Mouse (Mus musculus): ENCODE measurements around the gene Cd300e. TPM values are rescaled to one million over a fixed set of nuclear protein-coding genes. Genes with fewer than 3 reads are reported as not detected.

The Cd300e gene
- polyA plus RNA-seq, 1 experiment from 2014 or later = 0.21 TPM

DNA sequence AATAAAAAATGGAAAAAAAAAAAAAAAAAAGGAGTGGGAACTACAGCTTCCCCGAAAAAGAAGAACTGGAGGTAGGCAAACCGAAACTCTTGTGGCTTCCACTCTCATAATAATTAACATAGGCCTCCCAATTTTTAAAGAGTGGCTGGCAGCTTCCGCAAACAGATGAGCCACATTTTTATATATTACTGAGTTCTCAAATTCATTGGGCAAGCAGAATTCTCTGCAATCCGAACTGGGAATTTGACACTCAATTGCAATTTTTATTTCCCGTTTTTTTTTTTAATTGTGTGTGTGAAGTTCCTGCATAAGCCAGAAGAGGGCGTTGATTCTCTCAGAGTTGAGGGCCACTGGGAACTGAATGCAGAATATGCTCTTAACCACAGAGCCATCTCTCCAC, 4.8 kb upstream of the Cd300e start:
- H3K27me3 ChIP-seq (replicated peaks; ENCODE audit: insufficient read depth, low read length) = no peaks in the 10 kb centered on the region
- DNase-seq (ENCODE audit: low spot score) = peak; percentile 8
- no peak overlapping the region for H3K4me2 ChIP-seq (replicated peaks; ENCODE audit: low read depth, low read length)
- H3K9ac ChIP-seq (replicated peaks; ENCODE audit: low read depth) = no peak overlapping the region
- H3K4me1 ChIP-seq (ENCODE audit: insufficient read depth, low read depth, low read length) = 0 out of 2 replicates have a peak, but pooled peaks cover 3% of the 10 kb centered on the region
- no peaks in the 10 kb centered on the region for H3K36me3 ChIP-seq (ENCODE audit: insufficient read depth, low read length)
- TF ChIP-seq CTCF (IDR thresholded peaks at IDR 0.05) (peak; percentile 2; the same call in 1 of the 2 replicates), EP300 (IDR thresholded peaks at IDR 0.05) (no peak)
- no peak overlapping the region for H3K27ac ChIP-seq (ENCODE audit: low read length)
- H3K4me3 ChIP-seq (ENCODE audit: low read depth, low read length) = no peak overlapping the region
- 55% methylated on average over 6 of the region's 6 CpGs for WGBS
- no peak for ATAC-seq
- H3K9me3 ChIP-seq (ENCODE audit: low read length) = no peaks in the 10 kb centered on the region

DNA sequence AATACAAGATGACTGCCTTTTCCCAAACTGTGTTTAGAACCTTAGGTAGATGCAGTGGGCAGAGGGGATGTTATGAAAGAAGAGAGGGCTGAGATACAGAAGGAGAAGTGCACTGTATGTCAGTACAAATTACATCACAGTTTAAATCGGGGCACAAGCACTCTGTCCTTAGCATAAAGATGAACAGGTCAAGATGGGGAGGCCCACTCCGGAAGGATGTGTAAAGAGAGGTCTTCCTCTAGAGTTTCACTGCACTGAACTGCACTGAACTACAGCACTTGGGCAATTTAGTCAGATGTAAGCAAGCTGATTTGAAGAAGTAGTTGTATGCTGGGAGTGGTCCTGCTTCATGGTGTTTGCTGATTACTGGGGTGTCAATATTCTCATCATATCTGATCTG, 2.2 kb downstream of the Cd300e start:
- ATAC-seq = no peak
- WGBS = 64% methylated on average over 2 of the region's 2 CpGs
- TF ChIP-seq EP300 (IDR thresholded peaks at IDR 0.05) (no peak), CTCF (IDR thresholded peaks at IDR 0.05) (no peak)

DNA sequence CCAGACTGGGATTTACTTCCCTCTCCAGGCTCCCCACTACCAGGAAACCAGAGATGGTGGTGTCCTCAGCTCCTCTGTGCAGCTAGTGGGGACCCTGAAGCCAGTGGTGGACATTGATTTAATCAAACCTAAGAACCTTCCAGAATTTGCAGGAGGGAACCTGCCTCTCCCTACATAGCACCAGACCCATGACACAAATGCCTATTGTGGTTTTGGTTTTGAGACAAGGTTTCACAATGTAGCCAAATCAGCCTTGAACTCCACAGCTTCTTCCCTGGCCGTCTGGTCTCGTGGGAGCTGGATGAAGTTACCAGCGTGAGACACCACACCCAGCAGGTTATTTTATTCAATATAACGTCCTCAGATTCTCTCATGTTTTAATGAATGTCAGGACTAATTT, 3.3 kb downstream of the Cd300e start:
- 67% methylated on average over 4 of the region's 4 CpGs for WGBS
- Histone ChIP-seq H3K36me3 (ENCODE audit: insufficient read depth, low read length) (no peaks in the 10 kb centered on the region), H3K27ac (ENCODE audit: low read length) (no peak overlapping the region), H3K9me3 (ENCODE audit: low read length) (no peaks in the 10 kb centered on the region), H3K4me3 (ENCODE audit: low read depth, low read length) (no peak overlapping the region), H3K27me3 (replicated peaks; ENCODE audit: insufficient read depth, low read length) (no peaks in the 10 kb centered on the region), H3K4me1 (ENCODE audit: insufficient read depth, low read depth, low read length) (no peaks in the 10 kb centered on the region), H3K9ac (replicated peaks; ENCODE audit: low read depth) (no peak overlapping the region), H3K4me2 (replicated peaks; ENCODE audit: low read depth, low read length) (no peak overlapping the region)
- DNase-seq (ENCODE audit: low spot score) = no peak
- no peak for ATAC-seq
- no peak for TF ChIP-seq EP300 (IDR thresholded peaks at IDR 0.05)
- TF ChIP-seq CTCF (IDR thresholded peaks at IDR 0.05) = no peak

More for the DNA sequence above, 2.2 kb downstream of the Cd300e start:
- no peak overlapping the region for H3K27ac ChIP-seq (ENCODE audit: low read length)
- H3K4me3 ChIP-seq (ENCODE audit: low read depth, low read length) = no peak overlapping the region
- peak; percentile 20 for DNase-seq (ENCODE audit: low spot score)
- H3K9ac ChIP-seq (replicated peaks; ENCODE audit: low read depth) = no peak overlapping the region
- H3K4me1 ChIP-seq (ENCODE audit: insufficient read depth, low read depth, low read length) = no peaks in the 10 kb centered on the region
- H3K36me3 ChIP-seq (ENCODE audit: insufficient read depth, low read length) = no peaks in the 10 kb centered on the region
- H3K27me3 ChIP-seq (replicated peaks; ENCODE audit: insufficient read depth, low read length) = no peaks in the 10 kb centered on the region
- no peaks in the 10 kb centered on the region for H3K9me3 ChIP-seq (ENCODE audit: low read length)
- no peak overlapping the region for H3K4me2 ChIP-seq (replicated peaks; ENCODE audit: low read depth, low read length)

DNA sequence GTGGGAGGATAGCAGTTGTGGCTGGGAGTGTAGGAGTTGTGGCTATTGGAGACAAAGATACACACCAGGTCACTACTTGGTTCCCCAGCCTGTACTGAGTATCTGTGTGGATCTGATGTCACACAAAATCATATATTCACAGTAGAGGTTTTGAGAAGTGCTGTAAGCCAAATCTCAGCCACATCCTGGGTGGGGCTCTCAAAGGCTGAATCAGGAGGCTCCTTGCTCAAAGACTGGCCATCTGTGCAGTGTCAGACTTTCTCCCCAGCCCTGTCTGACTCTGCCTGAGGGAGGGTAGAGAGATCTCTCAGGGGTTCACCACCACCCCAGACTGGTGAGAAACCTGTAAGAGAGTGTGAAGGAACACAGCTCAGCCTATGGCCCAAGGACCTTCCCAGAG, 7.4 kb downstream of the Cd300e start:
- ATAC-seq = no peak
- H3K27ac ChIP-seq (ENCODE audit: low read length) = no peak overlapping the region
- DNase-seq (ENCODE audit: low spot score) = no peak
- H3K4me1 ChIP-seq (ENCODE audit: insufficient read depth, low read depth, low read length) = no peaks in the 10 kb centered on the region
- H3K9ac ChIP-seq (replicated peaks; ENCODE audit: low read depth) = no peak overlapping the region
- H3K36me3 ChIP-seq (ENCODE audit: insufficient read depth, low read length) = no peaks in the 10 kb centered on the region
- no peak overlapping the region for H3K4me3 ChIP-seq (ENCODE audit: low read depth, low read length)
- no peak overlapping the region for H3K4me2 ChIP-seq (replicated peaks; ENCODE audit: low read depth, low read length)
- H3K9me3 ChIP-seq (ENCODE audit: low read length) = no peaks in the 10 kb centered on the region
- H3K27me3 ChIP-seq (replicated peaks; ENCODE audit: insufficient read depth, low read length) = no peaks in the 10 kb centered on the region
- no peak for TF ChIP-seq EP300 (IDR thresholded peaks at IDR 0.05)
- no peak for TF ChIP-seq CTCF (IDR thresholded peaks at IDR 0.05)

DNA sequence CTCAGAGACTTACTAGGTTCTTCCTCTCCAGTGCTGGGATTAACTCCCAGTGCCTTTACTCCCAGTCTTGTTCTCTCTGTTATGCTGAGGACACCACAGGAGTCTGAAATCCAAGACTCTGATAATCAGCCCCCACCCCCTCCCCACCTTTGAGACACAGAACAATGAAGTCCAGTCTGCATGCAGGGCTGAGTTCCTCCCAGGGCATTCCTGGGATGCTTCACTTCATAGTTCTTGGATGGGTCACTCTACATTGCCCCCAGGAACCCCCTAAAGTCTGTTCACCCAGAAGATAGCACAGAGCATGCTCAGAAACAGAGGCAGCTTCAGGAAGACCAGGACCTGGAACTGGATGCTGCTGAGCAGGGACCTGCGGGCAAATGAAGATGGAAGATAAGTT, 9.0 kb downstream of the Cd300e start:
- WGBS = 79% methylated on average over 1 of the region's 1 CpGs
- Histone ChIP-seq H3K27ac (ENCODE audit: low read length) (no peak overlapping the region), H3K36me3 (ENCODE audit: insufficient read depth, low read length) (no peaks in the 10 kb centered on the region), H3K9ac (replicated peaks; ENCODE audit: low read depth) (no peak overlapping the region), H3K27me3 (replicated peaks; ENCODE audit: insufficient read depth, low read length) (no peaks in the 10 kb centered on the region), H3K4me3 (ENCODE audit: low read depth, low read length) (no peak overlapping the region), H3K9me3 (ENCODE audit: low read length) (no peaks in the 10 kb centered on the region), H3K4me2 (replicated peaks; ENCODE audit: low read depth, low read length) (no peak overlapping the region), H3K4me1 (ENCODE audit: insufficient read depth, low read depth, low read length) (no peaks in the 10 kb centered on the region)
- DNase-seq (ENCODE audit: low spot score) = no peak
- ATAC-seq = no peak
- no peak for TF ChIP-seq CTCF (IDR thresholded peaks at IDR 0.05)
- no peak for TF ChIP-seq EP300 (IDR thresholded peaks at IDR 0.05)

DNA sequence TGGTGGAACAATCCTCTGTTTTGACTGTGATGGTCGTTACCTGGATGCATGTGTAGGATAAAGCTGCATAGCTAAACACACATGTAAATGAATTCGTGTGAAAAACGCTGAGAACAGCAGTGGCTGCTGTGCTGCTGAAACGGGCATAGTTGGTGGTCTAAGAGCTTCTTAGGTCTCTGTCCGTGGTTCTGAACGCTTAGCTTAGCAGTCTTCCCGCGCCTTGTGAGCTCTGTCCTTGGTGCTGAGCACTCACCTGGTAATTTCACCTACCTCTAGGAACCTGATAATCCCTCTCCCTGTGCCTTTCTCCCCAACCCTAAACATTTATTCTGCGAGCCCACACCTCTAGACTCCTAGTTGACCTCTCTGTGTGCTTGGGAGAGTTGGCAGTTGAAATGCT, 9.8 kb downstream of the Cd300e start:
- WGBS = 1% methylated on average over 9 of the region's 9 CpGs
- Histone ChIP-seq H3K27ac (ENCODE audit: low read length) (no peak overlapping the region), H3K4me3 (ENCODE audit: low read depth, low read length) (no peak overlapping the region), H3K27me3 (replicated peaks; ENCODE audit: insufficient read depth, low read length) (no peaks in the 10 kb centered on the region), H3K4me1 (ENCODE audit: insufficient read depth, low read depth, low read length) (no peaks in the 10 kb centered on the region), H3K9ac (replicated peaks; ENCODE audit: low read depth) (no peak overlapping the region), H3K4me2 (replicated peaks; ENCODE audit: low read depth, low read length) (no peak overlapping the region), H3K9me3 (ENCODE audit: low read length) (no peaks in the 10 kb centered on the region), H3K36me3 (ENCODE audit: insufficient read depth, low read length) (no peaks in the 10 kb centered on the region)
- DNase-seq (ENCODE audit: low spot score) (peak; percentile 73), ATAC-seq (no peak)
- TF ChIP-seq CTCF (IDR thresholded peaks at IDR 0.05) (no peak), EP300 (IDR thresholded peaks at IDR 0.05) (no peak)

DNA sequence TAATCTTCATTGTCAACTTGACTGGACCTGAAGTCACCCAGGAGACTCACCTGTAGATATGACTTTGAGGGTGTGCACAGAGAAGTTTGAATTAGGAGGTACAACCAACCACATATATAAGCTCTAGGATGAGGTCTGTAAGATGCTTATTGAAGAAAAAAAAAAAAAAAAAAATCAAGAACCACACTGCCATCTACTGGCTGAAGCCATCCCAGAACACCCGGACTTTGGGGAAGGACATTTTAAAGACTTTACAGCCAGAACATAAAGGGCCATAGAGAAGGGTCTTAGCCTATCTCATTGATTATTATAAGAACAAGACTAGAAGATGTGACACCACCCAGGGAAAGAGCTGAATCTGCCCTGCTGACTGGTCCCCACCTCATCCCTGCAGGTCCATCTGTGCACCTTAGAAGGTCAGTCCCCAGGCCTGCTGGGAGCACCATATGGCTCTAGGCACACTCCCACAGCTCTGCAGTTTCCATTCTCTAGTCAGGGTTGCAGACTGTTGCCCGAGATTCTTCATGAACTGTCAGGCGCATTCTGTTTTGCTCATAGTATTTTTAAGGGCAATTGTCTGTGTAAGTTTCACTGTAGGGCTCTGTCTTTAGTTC, 12.6 kb downstream of the Cd300e start:
- DNase-seq (ENCODE audit: low spot score) (no peak), ATAC-seq (no peak)
- no peaks in the 10 kb centered on the region for H3K36me3 ChIP-seq (ENCODE audit: insufficient read depth, low read length)
- no peak overlapping the region for H3K4me3 ChIP-seq (ENCODE audit: low read depth, low read length)
- no peaks in the 10 kb centered on the region for H3K4me1 ChIP-seq (ENCODE audit: insufficient read depth, low read depth, low read length)
- no peak overlapping the region for H3K4me2 ChIP-seq (replicated peaks; ENCODE audit: low read depth, low read length)
- TF ChIP-seq CTCF (IDR thresholded peaks at IDR 0.05) (peak; percentile 18; the same call in 1 of the 2 replicates), EP300 (IDR thresholded peaks at IDR 0.05) (no peak)
- WGBS = 35% methylated on average over 3 of the region's 3 CpGs
- H3K27ac ChIP-seq (ENCODE audit: low read length) = no peak overlapping the region
- H3K9ac ChIP-seq (replicated peaks; ENCODE audit: low read depth) = no peak overlapping the region
- no peaks in the 10 kb centered on the region for H3K9me3 ChIP-seq (ENCODE audit: low read length)
- H3K27me3 ChIP-seq (replicated peaks; ENCODE audit: insufficient read depth, low read length) = no peaks in the 10 kb centered on the region
